ENCODE assay signal across 8 mouse cellular contexts in genomic region chr1:152399790-152400555, GRCm38 (mm10). TPM values are rescaled to one million over a fixed set of nuclear protein-coding genes. Genes with fewer than 3 reads are reported as not detected.
DNase-seq lines count a peak whose midpoint lies in the region; ATAC-seq and TF ChIP-seq lines count a peak whose summit lies in the region.

Gene Colgalt2 (plus strand): TSS chr1:152399830.

- H3K27ac ChIP-seq in embryonic facial prominence, embryonic 10.5 days (replicated peaks) = peak within 1 kb of the TSS; percentile 85
- H3K27ac ChIP-seq in heart, adult 2 months = peak within 1 kb of the TSS; percentile 79
- no peak within 1 kb of the TSS for H3K27ac ChIP-seq in intestine, embryonic 16.5 days (ENCODE audit: low read length)
- H3K27ac ChIP-seq in limb, embryonic 11.5 days (replicated peaks; ENCODE audit: low read depth, low read length) = no peak within 1 kb of the TSS
- H3K27ac ChIP-seq in small intestine, adult 2 months (ENCODE audit: insufficient read depth, low read depth, low read length) = no peak within 1 kb of the TSS

- H3K9me3 ChIP-seq in embryonic facial prominence, embryonic 10.5 days = no peaks in the 10 kb centered on the region
- H3K9me3 ChIP-seq in intestine, embryonic 16.5 days (ENCODE audit: control insufficient read depth, low read length) = 0 out of 2 replicates have a peak, but pooled peaks cover 2% of the 10 kb centered on the region
- no peaks in the 10 kb centered on the region for H3K9me3 ChIP-seq in limb, embryonic 11.5 days (ENCODE audit: control insufficient read depth, low read length)

- H3K9ac ChIP-seq in heart, adult 2 months (ENCODE audit: low read depth, low read length) = peak within 1 kb of the TSS; percentile 85
- peak within 1 kb of the TSS; percentile 74 for H3K9ac ChIP-seq in intestine, embryonic 16.5 days (ENCODE audit: low read depth, low read length)
- H3K9ac ChIP-seq in limb, embryonic 11.5 days (ENCODE audit: low read length) = peak within 1 kb of the TSS; percentile 69

- no peaks in the 10 kb centered on the region for H3K36me3 ChIP-seq in embryonic facial prominence, embryonic 10.5 days (replicated peaks)
- H3K36me3 ChIP-seq in heart, adult 2 months (ENCODE audit: control insufficient read depth, insufficient read depth, low read length) = no peaks in the 10 kb centered on the region
- H3K36me3 ChIP-seq in intestine, embryonic 16.5 days (ENCODE audit: control insufficient read depth, insufficient read depth, low read length) = no peaks in the 10 kb centered on the region
- H3K36me3 ChIP-seq in limb, embryonic 11.5 days (ENCODE audit: control insufficient read depth, insufficient read depth, low read length) = no peaks in the 10 kb centered on the region
- H3K36me3 ChIP-seq in small intestine, adult 2 months (ENCODE audit: control insufficient read depth, insufficient read depth, low read length) = no peaks in the 10 kb centered on the region

- peaks cover 52% of the 10 kb centered on the region for H3K27me3 ChIP-seq in embryonic facial prominence, embryonic 10.5 days (replicated peaks; ENCODE audit: low read depth, poor library complexity, severe bottlenecking)
- H3K27me3 ChIP-seq in heart, adult 2 months (ENCODE audit: control insufficient read depth, insufficient read depth, low read length) = no peaks in the 10 kb centered on the region; the same call in 1 of the 2 replicates
- H3K27me3 ChIP-seq in intestine, embryonic 16.5 days (replicated peaks; ENCODE audit: control insufficient read depth, insufficient read depth, low read length) = peaks cover 10% of the 10 kb centered on the region
- H3K27me3 ChIP-seq in limb, embryonic 11.5 days (ENCODE audit: control insufficient read depth, insufficient read depth, low read length) = no peaks in the 10 kb centered on the region
- H3K27me3 ChIP-seq in small intestine, adult 2 months (ENCODE audit: control insufficient read depth, insufficient read depth, low read length) = peaks cover 10% of the 10 kb centered on the region

- intact Hi-C loops in heart, adult 2 months (cut with DNase I) = loop anchor here (2.0 to 5.0 kb wide), 5 partner anchors 23 to 112 kb away; no protein-coding TSS in a partner anchor

- peak within 1 kb of the TSS; percentile 77 for H3K4me3 ChIP-seq in embryonic facial prominence, embryonic 10.5 days
- peak within 1 kb of the TSS; percentile 82 for H3K4me3 ChIP-seq in heart, adult 2 months
- peak within 1 kb of the TSS; percentile 69 for H3K4me3 ChIP-seq in intestine, embryonic 16.5 days (ENCODE audit: low read length)
- peak within 1 kb of the TSS; percentile 71 for H3K4me3 ChIP-seq in limb, embryonic 11.5 days (ENCODE audit: low read depth, low read length)
- H3K4me3 ChIP-seq in small intestine, adult 2 months (ENCODE audit: low read depth, low read length) = peak within 1 kb of the TSS; percentile 61

- peak within 1 kb of the TSS; percentile 97 for H3K4me2 ChIP-seq in intestine, embryonic 16.5 days (ENCODE audit: low read depth, low read length)
- peak within 1 kb of the TSS; percentile 88 for H3K4me2 ChIP-seq in limb, embryonic 11.5 days (ENCODE audit: low read depth, severe bottlenecking)

- peak; percentile 70 for TF ChIP-seq POLR2A in heart, adult 2 months (IDR thresholded peaks at IDR 0.05; ENCODE audit: insufficient read depth, low read depth, low read length)
- no peak for TF ChIP-seq POLR2A in small intestine, adult 2 months (IDR thresholded peaks at IDR 0.05; ENCODE audit: low read depth, low read length)

- no peaks in the 10 kb centered on the region for H3K79me2 ChIP-seq in heart, adult 2 months (replicated peaks; ENCODE audit: control insufficient read depth, insufficient read depth, low read length)

- WGBS in embryonic facial prominence, embryonic 10.5 days = under 1% methylated on average over 70 of the region's 70 CpGs
- WGBS in heart, adult 2 months = under 1% methylated on average over 69 of the region's 70 CpGs
- WGBS in intestine, embryonic 16.5 days = under 1% methylated on average over 69 of the region's 70 CpGs
- 0% methylated on average over 69 of the region's 70 CpGs for WGBS in limb, embryonic 11.5 days
- 1% methylated on average over 70 of the region's 70 CpGs for WGBS in small intestine, adult 2 months

- H3K4me1 ChIP-seq in embryonic facial prominence, embryonic 10.5 days = peaks cover 17% of the 10 kb centered on the region
- H3K4me1 ChIP-seq in heart, adult 2 months (ENCODE audit: control insufficient read depth, insufficient read depth, low read length) = peaks cover 5% of the 10 kb centered on the region
- peaks cover 10% of the 10 kb centered on the region; the same call in 1 of the 2 replicates for H3K4me1 ChIP-seq in intestine, embryonic 16.5 days (ENCODE audit: control insufficient read depth, insufficient read depth, low read length)
- H3K4me1 ChIP-seq in limb, embryonic 11.5 days (ENCODE audit: control insufficient read depth, insufficient read depth, low read length) = peaks cover 4% of the 10 kb centered on the region
- peaks cover 4% of the 10 kb centered on the region for H3K4me1 ChIP-seq in small intestine, adult 2 months (ENCODE audit: control insufficient read depth, insufficient read depth, insufficient read length, low read length)

- 0 out of 2 replicates have a peak, but pooled peaks have one; percentile 30 for TF ChIP-seq EP300 in heart, adult 2 months (IDR thresholded peaks at IDR 0.05; ENCODE audit: insufficient read depth, low read depth, low read length)

- TF ChIP-seq CTCF in heart, adult 2 months (IDR thresholded peaks at IDR 0.05) = peak; percentile 22
- TF ChIP-seq CTCF in small intestine, adult 2 months (IDR thresholded peaks at IDR 0.05; ENCODE audit: extremely low read depth, insufficient read length, insufficient replicate concordance, low read depth, low read length) = no peak

- ATAC-seq in intestine, embryonic 16.5 days = peak; percentile 91
- peak; percentile 77; the same call in 1 of the 2 replicates for ATAC-seq in limb, embryonic 11.5 days (ENCODE audit: insufficient number of reproducible peaks, low FRiP score, low TSS enrichment, low read depth)

- DNase-seq in layer of hippocampus, adult 11-12 months (ENCODE audit: low spot score) = peak; percentile 25
- DNase-seq in layer of hippocampus, adult 9-10 months (ENCODE audit: low spot score) = no peak
- DNase-seq in embryonic facial prominence, embryonic 10.5 days (ENCODE audit: low spot score) = peak; percentile 74
- peak; percentile 80 to 82 for DNase-seq in heart, adult 2 months
- peak; percentile 69 for DNase-seq in limb, embryonic 11.5 days (ENCODE audit: low spot score)
- DNase-seq in mesoderm, embryonic 11.5 days (ENCODE audit: low read depth, low spot score) = peak; percentile 41

RNA-seq across cellular contexts. Expression of gene Colgalt2, which starts in this region (rescaled TPM):
- 1.5 and 1.9 TPM in 2 replicates for polyA plus RNA-seq in embryonic facial prominence, embryonic 10.5 days (2016; fragmentation: Nextera tagmentation; extraction: Ambion mirVana)
- total RNA-seq in heart, adult 2 months (2021) = 1 to 10 TPM; 3.3 to 4.1 TPM
- polyA plus RNA-seq in heart, adult 2 months (2012; rRNA removed) = 5.3 and 7.0 TPM in 2 replicates
- polyA plus RNA-seq in intestine, embryonic 16.5 days (2015; fragmentation: Nextera tagmentation; extraction: Ambion mirVana) = 1.3 and 1.5 TPM in 2 replicates
- polyA plus RNA-seq in limb, embryonic 11.5 days (2014; fragmentation: Nextera tagmentation; extraction: Ambion mirVana) = 1.6 and 3.0 TPM in 2 replicates
- 0.44 and 0.63 TPM in 2 replicates for polyA plus RNA-seq in small intestine, adult 2 months (2012; rRNA removed)

Comparison
In these comparisons a context has a peak if more than half of its experiments do, and no peak if none do; other contexts are left out.
1. H3K27ac ChIP-seq: peak in embryonic facial prominence, embryonic 10.5 days (single experiment) and heart, adult 2 months (single experiment); none in intestine, embryonic 16.5 days (single experiment), limb, embryonic 11.5 days (single experiment) and small intestine, adult 2 months (single experiment).
2. Peak in every context shown above with its lines, with median percentiles within 50 percentile points of each other: H3K4me3 ChIP-seq and H3K9ac ChIP-seq.